Mouse (Mus musculus) forebrain, embryonic 14.5 days (tissue): ENCODE data around the gene Ube2t. TPM values are rescaled to one million over a fixed set of nuclear protein-coding genes. Genes with fewer than 3 reads are reported as not detected.

Experiments
- polyA plus RNA-seq: library from polyadenylated mRNA; unstranded; fragments of >200 nt; fragmentation: Nextera tagmentation; extraction: Ambion mirVana; gene quantifications from 2 replicates; pipeline ENCODE4 v1.2.1, GENCODE M21; 2014

Ube2t gene
- polyA plus RNA-seq, 1 experiment from 2014 or later = 33.8 TPM

Other genes starting within 250 kb of the Ube2t start
- gene Ppp1r12b, start 6.6 kb upstream of the Ube2t start, polyA plus RNA-seq = 9.4 and 14.9 TPM in 2 replicates
- gene Lgr6, start 142.7 kb downstream of the Ube2t start, polyA plus RNA-seq = 0.48 TPM in 2 replicates
- 0.32 and 0.57 TPM in 2 replicates for gene Ptpn7, start 170.1 kb downstream of the Ube2t start, polyA plus RNA-seq
- 213 and 251 TPM in 2 replicates for gene Arl8a, start 184.3 kb downstream of the Ube2t start, polyA plus RNA-seq
- gene Gpr37l1, start 205.1 kb downstream of the Ube2t start, polyA plus RNA-seq = 0.24 and 0.33 TPM in 2 replicates